Mouse (Mus musculus) heart, embryonic 11.5 days (tissue): Measurements from ENCODE around the gene Fxyd1. TPM values are rescaled to one million over a fixed set of nuclear protein-coding genes. Genes with fewer than 3 reads are reported as not detected.

Experiments
- ATAC-seq: fragments of 200-750 bp; cut with Nextera tagmentation; replicated peaks from 2 replicates; pipeline ENCODE4 v1.8.0; 2017; ENCODE audit warnings: moderate library complexity; ENCODE audit not compliant: insufficient number of reproducible peaks, low FRiP score, low TSS enrichment
- H3K27ac ChIP-seq: fragments of 300-500 bp; sonication (generic); 2 replicates; pipeline ENCODE4 v1.5.1; 2014; ENCODE audit warnings: mild to moderate bottlenecking, low read depth, low read length
- H3K27me3 ChIP-seq: fragments of 300-500 bp; sonication (generic); 2 replicates; pipeline ENCODE4 v1.6.1; 2014; ENCODE audit warnings: mild to moderate bottlenecking, low read length, mixed read lengths; ENCODE audit not compliant: control insufficient read depth, insufficient read depth
- H3K36me3 ChIP-seq: fragments of 300-500 bp; sonication (generic); 2 replicates; pipeline ENCODE4 v1.6.1; 2014; ENCODE audit warnings: mild to moderate bottlenecking, low read length, moderate library complexity, mixed read lengths; ENCODE audit not compliant: control insufficient read depth, insufficient read depth
- H3K4me1 ChIP-seq: fragments of 300-500 bp; sonication (generic); 2 replicates; pipeline ENCODE4 v1.6.1; 2014; ENCODE audit warnings: low read length; ENCODE audit not compliant: control insufficient read depth, insufficient read depth
- H3K4me2 ChIP-seq: fragments of 300-500 bp; sonication (generic); 2 replicates; pipeline ENCODE4 v1.6.1; 2014; ENCODE audit warnings: mild to moderate bottlenecking, moderate library complexity
- H3K4me3 ChIP-seq: fragments of 300-500 bp; sonication (generic); 2 replicates; pipeline ENCODE4 v1.5.1; 2014; ENCODE audit warnings: low read depth, low read length
- H3K9ac ChIP-seq: fragments of 300-500 bp; sonication (generic); 2 replicates; pipeline ENCODE4 v1.6.1; 2014; ENCODE audit warnings: mild to moderate bottlenecking, low read depth, low read length, moderate library complexity
- H3K9me3 ChIP-seq: fragments of 300-500 bp; sonication (generic); replicated peaks from 2 replicates; pipeline ENCODE4 v1.6.1; 2016; ENCODE audit warnings: low read length; ENCODE audit not compliant: control insufficient read depth
- WGBS: fragments of 180-500 bp; shearing (Covaris S2); extraction: QIAGEN DNeasy Blood & Tissue Kit; methylation state at CpG from one replicate; pipeline ENCODE4 v1.1.7; 2014; ENCODE audit not compliant: insufficient replicate concordance; 5-methylcytosine and 5-hydroxymethylcytosine counted together
- polyA plus RNA-seq: library from polyadenylated mRNA; unstranded; fragments of >200 nt; fragmentation: Nextera tagmentation; extraction: Ambion mirVana; gene quantifications from 2 replicates; pipeline ENCODE4 v1.2.1, GENCODE M21; 2014

The Fxyd1 gene
- polyA plus RNA-seq: 566 and 581 TPM in 2 replicates

DNA sequence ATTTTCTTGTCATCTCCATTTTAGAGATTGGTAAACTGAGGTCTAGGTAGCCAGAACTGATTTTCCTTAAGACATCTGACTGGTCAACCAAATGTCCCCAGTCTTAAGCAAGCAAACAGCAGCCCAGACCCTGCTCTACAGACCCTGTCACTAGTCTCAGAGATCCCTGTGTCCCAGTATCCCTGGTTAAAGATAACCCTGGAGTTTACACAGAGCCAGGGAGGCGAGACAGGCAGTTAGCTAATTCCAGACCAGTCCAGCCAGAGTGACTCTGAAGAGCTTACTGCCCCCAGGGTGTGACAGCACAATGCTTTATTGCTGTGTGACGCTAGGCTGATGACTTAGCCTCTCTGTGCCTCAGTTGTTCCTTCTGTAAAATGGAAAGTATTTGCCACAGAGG, at the start of gene Fxyd1:
TSS of gene Fxyd1 (minus strand) at position 129 of the 400 bp plus-strand sequence.
- Histone ChIP-seq H3K4me1 (peaks cover 21% of the 10 kb centered on the region), H3K9me3 (no peaks in the 10 kb centered on the region), H3K36me3 (no peaks in the 10 kb centered on the region), H3K27ac (peak within 1 kb of the TSS; percentile 95), H3K4me2 (no peak within 1 kb of the TSS), H3K9ac (no peak within 1 kb of the TSS; the same call in none of the 2 replicates), H3K27me3 (peaks cover 8% of the 10 kb centered on the region; the same call in 1 of the 2 replicates), H3K4me3 (no peak within 1 kb of the TSS)
- 61% methylated on average over 2 of the region's 2 CpGs for WGBS
- no peak for ATAC-seq

DNA sequence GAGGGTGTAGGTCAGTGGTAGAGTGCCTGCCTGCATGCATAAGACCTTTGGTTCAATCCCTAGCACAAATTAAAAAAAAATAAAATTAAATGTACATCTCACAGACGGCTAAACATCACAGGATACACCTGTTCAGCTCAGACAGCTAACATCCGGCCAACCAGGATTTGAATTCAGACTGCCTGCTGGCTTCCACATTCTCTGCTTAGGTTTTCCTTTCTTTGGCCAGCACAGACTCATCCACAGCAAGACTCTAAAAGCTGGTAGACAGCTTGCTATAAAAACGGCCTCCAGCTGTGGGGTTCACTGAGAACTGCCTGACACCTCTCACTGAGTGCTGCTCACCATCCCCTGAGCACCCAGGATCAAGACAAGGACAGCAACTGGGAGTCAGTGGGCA, 49.2 kb upstream of the Fxyd1 start:
- H3K27me3 ChIP-seq: peaks cover 8% of the 10 kb centered on the region; the same call in 1 of the 2 replicates
- WGBS: 49% methylated on average over 3 of the region's 3 CpGs

DNA sequence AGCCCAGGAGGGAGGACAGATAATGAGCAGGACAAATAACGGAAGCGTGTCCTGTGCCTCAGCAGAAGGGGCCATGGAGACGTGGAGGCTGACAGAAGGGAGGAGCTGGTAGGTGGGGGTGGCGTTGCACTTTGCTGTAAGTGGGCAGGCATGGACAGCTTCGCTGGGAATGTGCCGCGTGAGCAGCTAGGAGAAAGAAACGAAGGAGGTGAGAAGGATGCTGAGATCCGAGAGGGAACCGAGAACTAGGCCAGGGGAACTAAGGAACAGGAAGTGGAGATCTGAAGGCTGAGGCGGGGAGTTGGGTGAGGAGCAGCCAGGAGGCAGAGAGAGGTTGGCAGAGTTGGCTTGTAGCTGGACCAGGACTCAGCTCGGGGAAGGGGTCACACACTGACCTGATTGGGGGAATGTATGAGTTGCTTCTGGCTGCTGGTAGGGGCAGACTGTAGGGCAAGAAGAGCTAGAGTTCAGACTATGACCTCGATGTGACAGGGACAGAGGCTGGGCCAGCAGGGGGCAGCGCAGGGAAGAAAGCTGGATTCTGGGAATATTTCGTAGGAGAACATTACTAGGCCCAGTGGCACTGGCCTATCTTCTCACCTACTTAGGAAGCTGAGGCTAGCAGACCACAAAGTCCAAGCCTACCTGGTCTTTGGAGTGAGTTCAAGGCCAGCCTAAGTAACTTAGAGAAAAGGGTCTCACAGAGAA, 48.2 kb upstream of the Fxyd1 start:
- no peaks in the 10 kb centered on the region for H3K9me3 ChIP-seq
- no peak overlapping the region for H3K9ac ChIP-seq
- no peak overlapping the region for H3K4me3 ChIP-seq
- peaks cover 11% of the 10 kb centered on the region for H3K4me1 ChIP-seq
- ATAC-seq: no peak
- H3K36me3 ChIP-seq: no peaks in the 10 kb centered on the region
- peaks cover 8% of the 10 kb centered on the region; the same call in 1 of the 2 replicates for H3K27me3 ChIP-seq
- 0 out of 2 replicates have a peak overlapping the region, but pooled peaks have one; percentile 16 for H3K27ac ChIP-seq
- 41% methylated on average over 15 of the region's 15 CpGs for WGBS
- peak overlapping the region; percentile 31 for H3K4me2 ChIP-seq

More for the DNA sequence above, 49.2 kb upstream of the Fxyd1 start:
- Histone ChIP-seq H3K9me3 (no peaks in the 10 kb centered on the region), H3K9ac (no peak overlapping the region), H3K4me3 (no peak overlapping the region), H3K36me3 (no peaks in the 10 kb centered on the region), H3K27ac (no peak overlapping the region), H3K4me1 (peaks cover 11% of the 10 kb centered on the region), H3K4me2 (no peak overlapping the region)
- no peak for ATAC-seq

DNA sequence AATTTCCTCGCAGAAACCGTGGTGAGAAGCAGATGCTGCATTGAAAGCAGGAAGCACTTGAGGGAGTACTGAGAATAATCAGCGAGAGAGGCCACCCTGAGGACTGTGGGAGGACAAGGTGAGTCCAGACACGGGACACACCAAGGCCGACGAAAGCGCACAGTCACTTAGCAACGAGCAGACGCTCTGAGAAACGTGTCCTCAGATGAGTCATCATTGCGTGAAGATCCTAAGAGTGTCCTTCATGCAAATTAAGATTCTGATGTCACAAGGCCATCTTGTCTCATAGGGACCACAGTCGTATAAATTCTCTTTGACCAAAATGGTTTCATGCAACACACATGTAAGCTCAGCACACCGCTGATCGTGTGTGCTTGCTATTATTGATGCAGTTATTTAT, 43.8 kb upstream of the Fxyd1 start:
- peaks cover 5% of the 10 kb centered on the region; the same call in 1 of the 2 replicates for H3K4me1 ChIP-seq
- 74% methylated on average over 14 of the region's 14 CpGs for WGBS
- no peak overlapping the region for H3K4me2 ChIP-seq
- peaks cover 8% of the 10 kb centered on the region; the same call in 1 of the 2 replicates for H3K27me3 ChIP-seq
- H3K9me3 ChIP-seq: no peaks in the 10 kb centered on the region
- H3K27ac ChIP-seq: no peak overlapping the region
- ATAC-seq: no peak
- no peak overlapping the region for H3K4me3 ChIP-seq
- no peak overlapping the region for H3K9ac ChIP-seq
- H3K36me3 ChIP-seq: no peaks in the 10 kb centered on the region

DNA sequence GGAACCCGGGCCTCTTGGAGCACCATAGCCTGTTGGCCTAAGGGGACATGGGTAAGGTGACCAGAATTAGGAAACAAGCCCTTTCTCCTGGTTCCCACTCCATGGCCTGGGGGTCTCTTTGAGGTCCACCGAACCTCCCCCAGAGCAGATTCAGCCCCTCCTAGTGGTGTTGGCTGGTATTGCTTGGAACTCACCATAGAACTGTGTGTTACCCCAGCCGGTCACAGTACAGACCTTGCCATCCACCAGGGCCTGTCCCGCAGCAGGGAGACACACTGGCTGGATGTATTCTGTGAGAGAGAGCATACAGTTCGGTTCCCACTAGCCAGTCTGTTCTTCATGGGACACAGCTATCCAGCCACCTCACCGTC, 42.6 kb upstream of the Fxyd1 start:
- ATAC-seq: no peak
- H3K4me3 ChIP-seq: no peak overlapping the region
- no peaks in the 10 kb centered on the region for H3K4me1 ChIP-seq
- H3K36me3 ChIP-seq: no peaks in the 10 kb centered on the region
- no peak overlapping the region for H3K27ac ChIP-seq
- no peak overlapping the region for H3K9ac ChIP-seq
- 78% methylated on average over 6 of the region's 6 CpGs for WGBS
- H3K9me3 ChIP-seq: no peaks in the 10 kb centered on the region
- H3K4me2 ChIP-seq: no peak overlapping the region
- H3K27me3 ChIP-seq: peaks cover 8% of the 10 kb centered on the region; the same call in 1 of the 2 replicates

DNA sequence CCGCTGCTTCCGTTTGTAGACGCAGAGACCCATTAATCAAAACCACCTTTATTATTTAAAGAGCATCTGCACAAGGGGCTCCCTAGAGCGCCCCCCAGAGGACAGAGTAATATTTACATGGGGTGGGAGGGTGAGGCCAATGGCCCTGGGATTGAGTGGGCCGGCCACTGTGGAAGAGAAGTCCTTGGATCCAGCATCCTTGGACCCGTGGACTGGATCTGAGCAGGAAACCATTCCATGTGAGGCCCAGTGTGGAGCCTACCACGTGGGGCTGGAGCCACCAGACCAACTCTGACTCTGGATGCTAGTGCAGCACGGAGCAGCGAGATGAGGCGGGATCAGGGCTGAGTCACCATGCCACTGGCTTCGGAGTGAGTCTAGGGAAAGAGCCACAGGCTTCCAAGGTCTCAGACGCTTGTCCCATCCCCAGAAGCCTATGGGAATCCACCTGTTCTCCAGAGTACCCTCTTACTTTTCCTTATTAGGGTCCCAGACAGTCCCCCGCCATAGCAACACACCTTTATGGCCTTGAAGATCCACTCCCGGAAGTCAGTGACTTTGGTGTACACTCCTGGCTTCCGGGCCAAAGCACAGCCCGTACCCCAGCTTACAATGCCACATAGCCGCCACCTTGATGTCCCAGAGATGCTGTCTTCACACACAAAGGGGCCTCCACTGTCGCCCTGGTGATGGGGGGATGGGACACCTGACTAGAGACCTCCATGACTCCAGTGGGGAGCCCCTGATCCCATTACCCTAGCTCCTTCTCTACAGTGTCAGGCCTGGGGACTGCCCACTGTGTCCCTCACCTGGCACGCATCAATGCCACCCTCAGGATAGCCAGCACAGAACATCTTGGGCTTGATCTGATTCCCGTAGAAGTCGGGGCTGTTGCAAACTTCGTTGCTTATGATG, 42.0 kb upstream of the Fxyd1 start:
- Histone ChIP-seq H3K4me2 (no peak overlapping the region), H3K4me3 (no peak overlapping the region), H3K27ac (no peak overlapping the region), H3K27me3 (peaks cover 8% of the 10 kb centered on the region; the same call in 1 of the 2 replicates), H3K9me3 (no peaks in the 10 kb centered on the region), H3K4me1 (no peaks in the 10 kb centered on the region), H3K9ac (no peak overlapping the region), H3K36me3 (no peaks in the 10 kb centered on the region)
- 77% methylated on average over 22 of the region's 22 CpGs for WGBS
- no peak for ATAC-seq

DNA sequence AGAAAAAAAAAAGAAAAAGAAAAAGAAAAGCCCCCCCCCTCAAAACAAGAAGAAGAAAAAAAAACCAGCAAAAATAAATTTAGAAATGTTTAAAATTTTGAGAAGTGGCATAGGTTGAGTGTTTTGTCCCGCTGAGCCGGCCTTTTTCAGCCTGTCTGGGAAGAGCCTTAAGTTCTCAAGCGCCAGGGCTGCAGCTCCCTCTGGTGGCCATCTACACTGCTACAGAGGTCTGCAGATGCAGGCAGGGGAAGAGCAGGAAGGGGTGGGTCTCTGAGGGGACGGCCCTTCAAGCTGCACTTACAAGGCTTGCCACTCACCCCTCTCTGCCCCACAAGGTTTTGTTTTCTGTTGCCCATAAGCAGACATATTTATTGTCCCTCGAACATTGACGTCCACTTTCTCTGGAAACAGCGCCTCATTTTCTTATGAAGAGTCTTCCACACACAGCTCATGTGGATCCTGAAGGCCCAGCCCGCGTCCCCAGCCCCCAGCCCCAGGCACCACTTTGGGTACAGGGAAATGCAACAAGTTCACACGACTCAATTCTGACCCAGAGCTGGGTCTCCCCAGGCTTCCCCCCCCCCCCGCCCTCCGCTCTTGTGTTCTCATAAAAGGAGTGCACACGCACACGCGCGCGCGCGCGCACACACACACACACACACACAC, 40.7 kb upstream of the Fxyd1 start:
- H3K27me3 ChIP-seq: peaks cover 1% of the 10 kb centered on the region; the same call in 1 of the 2 replicates
- ATAC-seq: peak; percentile 83; the same call in 1 of the 2 replicates
- H3K4me3 ChIP-seq: peak overlapping the region; percentile 18; the same call in 1 of the 2 replicates
- H3K4me1 ChIP-seq: no peaks in the 10 kb centered on the region
- 35% methylated on average over 20 of the region's 20 CpGs for WGBS
- H3K4me2 ChIP-seq: peak overlapping the region; percentile 54
- 0 out of 2 replicates have a peak overlapping the region, but pooled peaks have one; percentile 12 for H3K9ac ChIP-seq
- no peaks in the 10 kb centered on the region for H3K9me3 ChIP-seq
- H3K27ac ChIP-seq: no peak overlapping the region
- no peaks in the 10 kb centered on the region for H3K36me3 ChIP-seq
